Mouse (Mus musculus): ENCODE measurements at regions not wholly inside any gene's neighbourhood (a gene's known extent, or its start where the extent isn't known, plus 50 kb on each side); places are given as distances from the start of the nearest gene placed in this dataset.

- no peak for DNase-seq (ENCODE audit: low read depth)
These were observed 363.1 kb downstream of the Nr2f2 start for GRCm38 (mm10) chr7:70003200-70003986.

GRCm38 (mm10) chr7:69998756-69999155 is 367.8 kb downstream of the Nr2f2 start:
- no peak for DNase-seq (ENCODE audit: low read depth)

- DNase-seq (ENCODE audit: low read depth) = no peak
These were observed 371.8 kb downstream of the Nr2f2 start for GRCm38 (mm10) chr7:69994540-69995303.

GRCm38 (mm10) chr7:69992383-69993327 is 373.9 kb downstream of the Nr2f2 start:
- no peak for DNase-seq (ENCODE audit: low read depth)

GRCm38 (mm10) chr7:69991982-69992381 is 374.6 kb downstream of the Nr2f2 start:
- DNase-seq (ENCODE audit: low read depth) = no peak

GRCm38 (mm10) chr7:69988704-69989103 is 377.8 kb downstream of the Nr2f2 start:
- DNase-seq (ENCODE audit: low read depth) = no peak

- DNase-seq (ENCODE audit: low read depth) = no peak
These were observed 385.2 kb downstream of the Nr2f2 start for GRCm38 (mm10) chr7:69981301-69981700.

GRCm38 (mm10) chr7:69976369-69976768 is 390.2 kb downstream of the Nr2f2 start:
- DNase-seq (ENCODE audit: low read depth) = no peak

- DNase-seq (ENCODE audit: low read depth) = no peak
These were observed 402.5 kb downstream of the Nr2f2 start for GRCm38 (mm10) chr7:69964002-69964401.

- no peak for DNase-seq (ENCODE audit: low read depth)
These were observed 416.3 kb downstream of the Nr2f2 start for GRCm38 (mm10) chr7:69950221-69950670.

- DNase-seq (ENCODE audit: low read depth) = no peak
These were observed 416.9 kb downstream of the Nr2f2 start for GRCm38 (mm10) chr7:69949647-69950121.

GRCm38 (mm10) chr7:69946396-69946795 is 420.1 kb downstream of the Nr2f2 start:
- DNase-seq (ENCODE audit: low read depth) = no peak

GRCm38 (mm10) chr7:69941881-69942280 is 424.7 kb downstream of the Nr2f2 start:
- DNase-seq (ENCODE audit: low read depth) = no peak

GRCm38 (mm10) chr7:69925261-69925660 is 441.3 kb downstream of the Nr2f2 start:
- no peak for DNase-seq (ENCODE audit: low read depth)

- no peak for DNase-seq (ENCODE audit: low read depth)
These were observed 442.0 kb downstream of the Nr2f2 start for GRCm38 (mm10) chr7:69924551-69924950.

- DNase-seq (ENCODE audit: low read depth) = no peak
These were observed 454.8 kb downstream of the Nr2f2 start for GRCm38 (mm10) chr7:69911760-69912159.

- no peak for DNase-seq (ENCODE audit: low read depth)
These were observed 476.0 kb downstream of the Nr2f2 start for GRCm38 (mm10) chr7:69890503-69891061.

GRCm38 (mm10) chr7:69888251-69888650 is 478.3 kb downstream of the Nr2f2 start:
- no peak for DNase-seq (ENCODE audit: low read depth)

- DNase-seq (ENCODE audit: low read depth) = no peak
These were observed 489.5 kb downstream of the Nr2f2 start for GRCm38 (mm10) chr7:69877031-69877430.

GRCm38 (mm10) chr7:69865801-69866200 is 500.7 kb downstream of the Nr2f2 start:
- DNase-seq (ENCODE audit: low read depth) = no peak

- no peak for DNase-seq (ENCODE audit: low read depth)
These were observed 521.8 kb downstream of the Nr2f2 start for GRCm38 (mm10) chr7:69844631-69845324.

Data from c-Kit-positive CD71-negative TER-119-negative erythroid progenitor cells, embryonic 14.5 days (primary cell).